Mouse (Mus musculus): ENCODE data around the gene Cdk6.
"Not testable (repeated sequence)": the region's sequence is repeated elsewhere in the genome, so short reads cannot be mapped to it uniquely, and the experiment has no call there.

The Cdk6 gene

DNA sequence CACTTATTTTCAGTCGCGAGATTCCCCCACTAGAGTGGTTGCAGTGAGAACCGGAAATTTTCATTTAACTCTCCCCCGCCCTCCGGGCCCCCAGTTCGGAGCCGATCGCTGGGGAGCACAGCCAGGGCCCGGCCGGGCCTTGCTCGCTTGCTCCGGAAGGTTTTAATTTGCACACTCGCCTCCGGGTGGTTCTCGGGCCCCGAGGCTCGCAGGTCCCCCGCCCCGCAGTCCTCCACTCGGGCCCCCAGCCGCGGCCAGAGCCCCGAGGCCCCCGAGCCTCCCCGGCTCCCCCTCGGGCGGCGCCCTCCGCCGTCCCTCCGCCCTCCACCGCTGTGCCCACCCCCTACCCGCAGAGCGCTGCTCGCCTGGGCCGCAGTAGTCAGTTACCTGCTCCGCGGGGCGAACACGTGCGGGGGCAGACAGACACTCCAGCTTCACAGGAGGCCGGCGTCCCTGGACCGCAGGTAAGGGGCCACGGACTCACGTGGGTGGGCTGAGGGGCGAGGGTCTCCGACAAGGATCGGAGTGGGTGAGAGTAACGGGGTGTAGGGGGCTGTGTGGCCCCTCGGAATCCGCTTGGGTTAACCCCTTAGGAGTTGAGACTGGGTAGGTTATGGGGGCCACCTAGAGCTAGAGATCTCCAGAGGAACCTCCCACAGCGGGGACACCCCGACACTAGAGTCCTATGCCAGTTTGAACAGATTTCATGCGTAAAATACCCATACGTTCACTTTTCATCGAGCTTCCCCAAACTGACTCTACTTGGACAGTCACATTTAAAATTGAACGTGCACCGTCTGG, at the start of gene Cdk6:
Gene Cdk6, plus strand, starts transcription at position 375 of the 801 bp plus-strand sequence.
- ATAC-seq (ENCODE audit: low TSS enrichment), result 0 out of 2 replicates have a peak, but pooled peaks have one; percentile 33

DNA sequence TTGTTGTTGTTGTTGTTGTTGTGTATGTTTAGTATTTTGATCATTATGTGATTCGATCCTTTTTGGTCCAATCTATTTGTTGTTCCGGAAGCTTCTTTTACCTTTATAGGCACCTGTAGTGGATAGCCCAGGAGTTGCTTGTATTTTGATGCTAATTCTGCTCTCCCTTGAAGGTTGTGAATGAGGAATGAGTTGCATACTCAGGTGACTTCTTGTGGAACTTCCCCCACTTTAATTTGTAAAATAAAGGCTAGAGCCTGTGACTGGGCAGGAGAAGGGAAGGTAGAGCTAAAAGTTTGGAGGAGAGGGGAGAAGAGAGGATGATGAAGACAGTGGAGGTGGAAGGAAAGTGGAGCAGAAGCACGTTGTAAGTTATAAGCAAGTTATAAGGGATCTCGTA, 47.6 kb upstream of the Cdk6 start:
- ATAC-seq (ENCODE audit: low TSS enrichment), result no peak

DNA sequence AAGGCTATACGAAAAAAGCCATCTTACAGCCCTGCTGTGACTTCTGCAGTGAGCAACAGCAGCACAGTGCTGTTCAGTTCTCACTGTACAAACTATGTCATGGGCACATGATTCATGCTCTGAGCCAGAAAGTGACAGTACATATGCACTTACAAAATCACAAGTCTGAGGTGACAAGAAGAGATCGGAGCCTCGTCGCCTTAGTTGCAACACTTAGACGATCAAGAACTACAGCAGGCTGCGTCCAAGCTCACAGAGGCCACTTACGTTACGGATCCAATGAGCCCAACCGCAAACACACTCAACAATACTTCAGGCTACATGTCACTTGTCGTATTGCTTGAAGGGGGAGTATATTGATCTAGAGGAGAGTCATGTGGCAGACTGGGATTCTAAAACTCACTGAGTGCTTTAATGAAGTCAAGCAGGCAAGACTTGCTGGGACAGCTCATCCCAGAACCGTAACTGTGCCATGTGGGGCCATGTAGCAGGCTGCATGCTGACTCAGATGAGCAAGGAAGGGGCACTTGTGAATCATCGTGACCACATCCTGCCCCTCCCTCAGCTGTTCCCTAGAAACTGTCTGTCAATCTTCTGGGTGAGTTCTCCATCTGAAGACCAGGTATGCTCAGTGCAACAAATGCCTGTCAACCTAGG, 40.4 kb upstream of the Cdk6 start:
- peak; percentile 41; the same call in 1 of the 2 replicates for ATAC-seq (ENCODE audit: low TSS enrichment)

DNA sequence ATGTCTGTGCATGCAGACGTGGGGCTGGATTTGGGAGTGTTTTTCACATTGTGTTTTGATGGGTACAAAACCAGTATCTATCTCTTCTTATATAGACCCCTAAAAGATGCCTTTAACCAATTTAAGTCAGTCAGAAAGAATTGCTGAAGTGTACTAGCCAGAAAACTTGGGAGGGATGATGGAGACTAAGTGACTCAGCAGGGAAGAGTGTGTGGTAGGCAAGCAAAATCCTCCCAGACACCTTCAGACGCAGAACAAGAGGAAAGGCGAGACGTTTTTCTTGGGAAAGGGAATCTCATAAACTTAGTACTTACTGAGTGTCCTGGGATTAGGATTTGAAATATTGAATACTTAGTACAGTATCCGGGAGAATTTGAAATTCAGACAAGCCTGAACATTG, 39.8 kb upstream of the Cdk6 start:
- peak; percentile 64; the same call in 1 of the 2 replicates for ATAC-seq (ENCODE audit: low TSS enrichment)

DNA sequence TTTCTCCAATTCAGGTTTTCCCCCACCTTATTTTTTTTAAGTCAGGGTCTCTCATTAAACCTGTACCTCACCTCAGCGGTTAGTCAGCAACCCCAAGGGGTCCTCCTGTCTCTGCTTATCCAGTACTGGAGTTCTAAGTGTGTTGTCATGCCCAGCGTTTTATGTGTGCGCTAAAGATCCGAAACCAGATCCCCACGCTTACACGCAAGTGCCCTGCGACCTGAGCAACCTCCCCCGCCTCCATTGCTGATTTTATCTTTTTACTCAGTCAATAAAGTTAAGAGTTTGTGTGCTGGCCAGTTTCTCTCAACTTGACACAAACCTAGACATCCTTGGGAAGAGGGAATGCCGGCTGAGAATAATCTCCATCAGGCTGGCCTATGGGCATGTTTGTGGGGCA, 37.4 kb upstream of the Cdk6 start:
- ATAC-seq (ENCODE audit: low TSS enrichment), result no peak

DNA sequence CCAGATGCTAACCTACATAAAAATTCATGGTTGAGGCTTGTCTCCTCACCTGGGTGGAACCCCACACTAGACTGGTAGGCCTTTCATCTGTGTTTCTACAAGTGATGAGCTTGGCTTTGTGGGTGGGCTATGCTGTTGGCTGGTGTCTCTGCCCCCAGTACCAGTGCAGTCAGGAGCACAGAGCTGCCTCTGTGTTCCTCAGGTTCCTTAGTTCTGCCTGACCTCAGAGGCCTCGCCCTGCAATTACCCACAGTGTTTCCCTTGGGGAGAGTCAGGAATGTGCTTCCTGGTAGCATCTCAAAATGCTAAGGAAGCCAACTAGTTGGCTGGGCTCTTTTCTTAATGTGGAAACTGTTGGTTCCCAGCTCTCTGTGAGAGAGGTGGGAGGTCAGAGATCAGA, 35.1 kb upstream of the Cdk6 start:
- ATAC-seq (ENCODE audit: low TSS enrichment), result no peak

DNA sequence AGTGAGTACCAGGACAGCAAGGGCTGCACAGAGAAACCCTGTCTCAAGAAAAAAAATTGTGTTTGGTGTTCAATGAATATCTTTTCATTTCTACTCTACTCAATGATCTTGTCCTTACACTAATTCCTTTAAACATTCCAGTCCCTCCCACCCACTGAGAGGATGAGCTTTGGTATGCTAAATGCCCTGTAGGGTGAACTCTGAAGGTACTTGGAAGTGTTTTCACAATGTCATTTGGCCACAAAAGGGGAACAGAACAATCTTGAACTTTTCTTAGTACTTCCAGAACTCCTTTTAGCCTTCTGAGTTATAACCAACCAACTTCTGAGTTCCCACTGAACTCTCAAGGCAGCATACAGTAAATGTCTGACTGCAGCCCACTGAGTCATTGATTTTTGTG, 32.2 kb upstream of the Cdk6 start:
- no peak for ATAC-seq (ENCODE audit: low TSS enrichment)

DNA sequence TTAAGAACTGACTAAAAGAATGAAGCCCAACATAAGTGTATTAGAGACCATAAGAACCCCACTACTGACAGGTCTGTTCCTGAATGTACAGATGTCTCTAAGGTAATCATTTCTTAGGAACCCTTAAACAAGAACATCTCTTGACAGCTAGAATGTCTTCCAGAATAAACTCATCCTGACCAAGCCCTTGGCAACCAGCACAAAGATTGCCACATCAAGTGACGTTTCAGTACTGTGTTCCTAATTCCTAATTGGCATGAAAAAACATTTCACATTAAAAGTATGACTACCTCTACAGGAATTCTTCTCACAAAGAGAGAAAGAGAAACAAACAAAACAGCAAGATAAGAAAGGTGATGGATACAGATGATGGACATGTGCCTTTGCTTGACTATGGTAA, 31.7 kb upstream of the Cdk6 start:
- no peak for ATAC-seq (ENCODE audit: low TSS enrichment)

DNA sequence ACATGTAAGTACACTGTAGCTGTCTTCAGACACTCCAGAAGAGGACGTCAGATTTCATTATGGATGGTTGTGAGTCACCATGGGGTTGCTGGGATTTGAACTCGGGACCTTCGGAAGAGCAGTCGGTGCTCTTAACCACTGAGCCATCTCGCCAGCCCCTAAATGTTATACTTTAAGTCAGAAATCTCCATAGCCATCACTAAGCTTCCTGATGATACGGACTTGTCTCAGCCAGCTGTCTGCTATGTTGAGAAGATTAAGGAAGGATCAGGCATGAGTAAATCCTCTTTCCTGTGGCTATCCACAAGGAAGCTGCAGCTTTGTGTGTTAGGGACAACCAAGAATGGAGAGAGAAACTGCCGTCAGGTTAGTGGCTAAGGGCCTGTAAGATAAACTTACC, 30.1 kb upstream of the Cdk6 start:
- ATAC-seq (ENCODE audit: low TSS enrichment), result not testable (repeated sequence)

DNA sequence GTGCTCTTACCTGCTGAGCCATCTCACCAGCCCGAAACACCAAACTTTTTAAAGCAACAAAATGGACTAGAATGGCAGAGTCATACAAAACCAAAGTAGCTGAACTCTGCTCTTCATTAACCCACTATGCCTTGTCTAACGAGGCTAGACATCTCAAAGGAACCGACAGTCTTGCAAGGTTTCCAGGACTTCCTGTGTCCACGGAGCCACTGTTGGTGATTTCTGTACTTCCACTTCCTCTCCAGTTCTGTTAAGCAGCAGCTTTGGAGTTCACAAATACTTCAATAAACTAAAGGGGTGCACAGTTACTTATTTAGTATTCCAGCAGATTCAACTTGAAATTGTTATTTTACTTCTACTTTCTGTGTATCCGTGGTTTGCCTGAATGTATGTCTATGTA, 23.6 kb upstream of the Cdk6 start:
- not testable (repeated sequence) for ATAC-seq (ENCODE audit: low TSS enrichment)

DNA sequence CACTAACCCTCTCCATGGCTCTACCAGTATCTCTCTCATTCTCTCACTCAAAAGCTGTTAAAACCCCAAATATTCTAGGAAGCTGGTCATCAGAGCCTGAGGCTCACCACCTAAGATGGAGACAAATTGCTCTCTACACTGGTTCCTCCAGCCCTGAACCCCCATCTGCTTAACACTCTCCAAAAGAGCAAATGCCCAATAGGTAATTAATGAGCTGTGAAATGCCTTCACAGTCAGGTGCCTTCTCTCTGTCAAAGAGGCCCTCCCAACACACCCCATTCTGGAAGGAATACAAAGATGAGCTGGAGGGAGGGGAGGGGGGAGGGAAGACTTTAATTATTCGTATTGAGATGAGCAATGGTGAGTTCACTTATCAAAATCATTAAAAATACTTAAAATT, 21.1 kb upstream of the Cdk6 start:
- ATAC-seq (ENCODE audit: low TSS enrichment), result no peak

DNA sequence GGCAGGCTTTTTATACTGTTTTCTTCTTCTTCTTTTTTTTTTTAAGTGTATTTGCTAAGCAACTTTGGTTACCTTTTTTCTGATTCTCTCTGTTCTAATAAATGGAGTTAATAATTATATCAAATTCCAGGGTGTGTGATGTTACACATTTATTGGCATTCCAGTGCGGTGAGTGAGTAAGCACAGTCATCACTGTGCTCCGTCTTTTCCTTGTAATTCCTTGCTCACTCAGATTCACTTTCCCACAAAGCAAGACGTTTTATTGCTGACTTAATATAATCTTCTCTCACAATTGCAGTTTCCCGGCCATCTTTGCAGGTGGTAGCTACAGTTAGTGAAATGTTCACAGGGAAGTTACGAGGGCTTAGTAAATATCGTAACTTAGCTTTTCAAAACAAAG, 19.2 kb upstream of the Cdk6 start:
- ATAC-seq (ENCODE audit: low TSS enrichment), result no peak

DNA sequence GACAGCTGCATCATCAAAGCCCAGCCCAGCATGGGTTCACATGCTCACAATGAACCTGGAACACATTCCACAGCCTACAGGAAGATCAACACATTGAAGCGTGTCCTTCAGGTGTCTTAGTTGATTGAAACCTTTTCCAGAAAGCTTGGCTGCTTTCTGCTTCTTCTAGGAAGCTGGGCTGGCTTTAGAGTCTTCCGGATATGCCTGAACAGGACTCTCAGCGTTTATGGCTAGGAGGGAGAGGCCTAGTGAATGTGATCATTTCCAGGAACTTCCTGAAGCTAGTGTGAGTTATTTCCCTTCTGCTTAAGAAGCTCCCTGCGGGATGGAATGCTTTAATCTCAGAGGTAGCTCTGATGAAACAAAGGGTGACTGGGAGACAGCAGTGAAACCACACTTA, 17.2 kb upstream of the Cdk6 start:
- no peak for ATAC-seq (ENCODE audit: low TSS enrichment)

DNA sequence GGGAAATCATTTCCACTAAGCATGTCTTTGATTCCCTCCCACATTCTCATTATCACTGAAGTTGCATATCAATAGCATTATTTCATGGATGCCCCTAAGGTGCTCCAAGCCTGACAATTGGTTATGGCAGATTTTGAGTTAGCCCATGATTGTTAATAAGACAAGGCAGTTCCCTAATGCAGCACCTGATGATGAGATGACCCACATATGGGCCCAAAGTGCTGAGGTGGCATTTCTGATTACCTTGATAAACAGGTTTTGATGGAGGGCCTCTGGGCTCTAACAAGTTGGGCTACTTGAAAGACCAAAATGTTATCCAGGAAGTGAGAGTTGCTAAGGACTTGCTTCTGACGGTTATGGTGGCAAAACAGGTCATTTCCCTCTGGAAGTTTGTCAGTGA, 11.9 kb upstream of the Cdk6 start:
- ATAC-seq (ENCODE audit: low TSS enrichment), result no peak

DNA sequence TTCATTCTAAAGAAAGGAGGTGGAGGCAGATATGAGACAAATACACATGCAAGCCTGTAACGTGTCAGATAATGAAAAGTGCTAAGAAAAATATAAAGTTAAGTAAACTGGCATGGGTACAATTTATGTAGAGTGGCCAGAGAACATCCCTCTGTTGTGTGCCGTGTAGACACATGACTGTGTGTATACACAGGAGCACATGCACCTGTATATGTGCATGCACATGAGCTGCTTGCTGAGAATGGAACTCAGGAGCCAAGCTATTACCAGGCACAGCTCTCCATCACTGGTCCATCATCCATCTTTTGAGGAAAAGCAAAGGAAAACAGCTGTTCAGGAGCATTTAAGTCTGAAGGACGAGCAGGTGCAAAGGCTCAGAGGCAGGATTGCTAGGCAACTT, 10.4 kb upstream of the Cdk6 start:
- no peak for ATAC-seq (ENCODE audit: low TSS enrichment)

DNA sequence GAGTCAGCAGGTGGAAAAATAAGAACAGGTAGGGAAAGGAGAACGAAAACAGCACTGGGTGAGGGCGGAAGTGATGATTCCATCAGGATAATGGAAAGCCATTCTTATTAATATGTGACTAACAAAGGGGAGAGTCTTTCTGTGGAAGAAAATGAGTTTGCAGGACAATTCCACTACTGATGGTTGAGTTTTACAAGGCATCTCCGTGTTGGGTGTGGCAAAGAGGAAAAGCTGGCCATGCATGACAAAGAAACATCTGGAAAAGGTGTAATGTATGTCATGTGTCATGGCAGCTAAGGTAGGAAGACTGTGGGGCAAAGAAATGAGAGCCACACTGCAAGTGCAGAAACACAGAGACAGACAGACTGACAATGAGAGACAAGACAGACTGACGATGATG, 8.3 kb upstream of the Cdk6 start:
- not testable (repeated sequence) for ATAC-seq (ENCODE audit: low TSS enrichment)

DNA sequence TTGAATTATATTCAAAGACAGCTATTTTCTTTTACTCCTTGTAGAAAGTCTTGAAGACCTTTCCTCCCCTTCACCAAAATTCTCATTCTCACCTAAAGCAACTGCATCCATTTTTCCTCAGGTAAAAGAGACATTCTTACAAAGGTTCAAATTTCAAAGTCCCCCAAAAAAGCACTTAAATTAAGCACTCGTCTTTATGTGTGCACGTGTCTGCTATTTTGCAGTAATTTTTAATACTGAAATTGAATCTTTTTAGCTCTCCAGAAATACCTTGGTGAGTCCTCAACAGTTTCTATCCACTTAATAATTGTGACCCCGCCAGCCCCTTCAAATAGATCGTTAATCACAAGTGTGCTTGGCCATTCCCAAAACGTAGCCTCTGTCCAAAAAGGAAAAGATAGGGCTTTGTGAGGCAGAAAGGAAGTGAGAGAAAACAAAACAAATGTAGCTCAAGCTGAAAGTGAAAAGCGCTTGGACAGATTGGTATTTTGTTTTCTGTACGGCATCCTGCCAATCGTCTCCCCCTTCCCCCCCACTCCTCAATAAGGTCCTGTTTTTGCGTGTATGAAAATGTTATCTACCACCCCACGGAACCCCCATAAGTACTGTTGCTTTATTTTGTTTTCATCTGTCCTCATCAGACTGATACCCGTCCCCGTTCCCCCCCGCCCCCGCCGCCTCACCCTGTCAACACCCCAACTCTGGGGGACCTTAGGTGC, 786 bp upstream of the Cdk6 start:
- ATAC-seq (ENCODE audit: low TSS enrichment), result not testable (repeated sequence)

DNA sequence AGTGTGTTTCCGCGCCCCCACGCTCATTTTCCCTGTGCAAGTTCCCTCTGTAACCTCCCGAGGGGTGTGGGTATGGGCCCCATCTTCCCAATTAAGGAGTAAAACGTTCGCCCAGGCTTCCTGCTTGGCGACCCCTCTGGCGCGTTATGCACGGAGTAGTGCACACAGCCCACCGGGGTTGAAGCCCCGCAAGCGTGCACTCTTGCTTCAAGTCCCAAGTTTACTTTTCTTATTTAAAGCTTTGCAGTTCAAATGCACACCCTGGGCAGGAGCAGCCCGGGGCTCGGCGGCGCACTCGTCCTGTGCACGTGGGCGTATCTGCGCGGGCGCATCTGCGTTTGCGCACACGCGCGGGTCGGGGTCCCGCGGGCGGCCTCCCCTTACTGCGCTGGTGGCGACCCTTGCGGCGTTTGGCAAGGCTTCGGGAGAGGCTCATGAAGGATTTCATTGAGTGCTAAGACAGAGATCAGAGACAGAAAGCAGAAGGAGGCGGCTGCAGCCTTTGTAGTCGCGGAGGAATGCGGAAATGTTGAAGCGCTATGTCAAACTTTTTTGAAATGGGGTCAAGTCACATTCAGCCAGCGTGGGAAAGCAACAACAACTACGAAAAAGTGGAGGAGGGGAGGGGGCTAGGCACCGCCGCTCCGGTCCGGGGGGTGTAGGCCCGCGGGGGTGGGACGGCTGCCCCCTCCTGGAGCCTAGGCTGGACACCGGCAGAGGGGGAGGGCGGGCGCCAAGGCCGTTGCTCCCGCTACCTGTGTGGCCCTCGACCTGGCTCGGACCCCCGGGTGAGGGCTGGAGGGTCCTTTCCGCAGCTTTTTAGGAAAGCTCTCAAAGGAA, 866 bp downstream of the Cdk6 start:
- no peak for ATAC-seq (ENCODE audit: low TSS enrichment)

DNA sequence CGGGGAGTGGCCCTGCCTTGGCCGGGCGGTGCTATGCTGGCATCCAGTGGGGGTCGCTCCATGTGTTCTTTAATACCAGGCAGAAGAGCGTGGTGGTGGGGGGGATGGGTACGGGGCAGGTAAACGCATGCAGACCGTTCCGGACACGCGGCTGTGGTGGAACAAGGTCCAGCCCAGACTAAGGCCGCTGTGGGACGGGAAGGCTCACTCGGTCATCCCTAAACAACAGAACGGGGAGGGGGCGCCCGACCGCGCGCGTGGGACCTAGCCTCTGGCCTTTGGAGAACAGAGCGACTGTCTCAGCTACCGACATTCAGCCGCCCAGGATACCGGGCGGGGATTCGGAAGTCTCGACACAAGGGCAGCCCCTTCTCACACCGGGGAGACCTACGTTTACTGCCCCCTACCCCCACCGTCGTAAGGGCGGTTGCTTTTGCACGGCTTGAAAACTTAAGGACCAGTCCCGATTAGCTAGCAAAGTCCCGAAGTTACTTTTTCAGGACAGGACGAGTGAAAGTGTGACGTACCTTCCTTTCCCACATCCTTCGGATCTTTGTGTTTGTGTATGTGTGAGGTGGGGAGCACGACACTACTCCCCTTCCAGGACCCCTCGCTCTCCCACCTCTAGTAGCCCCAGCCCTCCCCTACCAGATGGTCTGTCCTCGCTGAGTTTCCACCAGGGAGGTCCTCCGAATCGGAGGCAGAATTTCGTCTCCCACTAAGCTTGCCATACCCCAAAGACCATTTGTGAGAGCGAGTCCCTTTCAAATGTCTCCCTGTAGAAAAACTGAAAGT, 1.7 kb downstream of the Cdk6 start:
- ATAC-seq (ENCODE audit: low TSS enrichment), result no peak; the same call in 1 of the 2 replicates

DNA sequence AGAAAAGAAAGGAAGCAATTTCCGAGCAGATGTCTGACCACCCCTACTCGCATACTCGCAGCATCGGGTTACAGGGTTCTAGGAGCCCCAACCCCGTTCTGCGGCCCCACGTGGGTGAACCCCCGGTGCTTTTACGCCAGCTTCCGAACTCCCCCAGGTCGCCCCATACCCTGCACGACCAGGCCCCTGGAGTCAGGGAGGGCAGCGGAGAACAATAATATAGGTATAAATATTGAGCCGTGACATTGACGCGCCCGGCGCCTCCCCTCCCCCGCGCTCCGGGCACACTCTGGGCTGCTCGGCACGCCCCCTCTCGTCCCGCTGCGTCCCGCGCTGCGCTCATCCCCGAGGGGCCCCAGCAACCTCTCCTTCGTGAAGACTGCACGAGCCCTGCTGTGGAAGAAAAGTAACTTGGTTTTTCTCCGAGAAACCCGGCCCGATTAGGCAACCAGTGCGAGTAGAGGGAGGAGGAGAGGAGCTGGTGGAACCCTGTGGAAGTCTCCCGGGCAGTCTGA, 2.3 kb downstream of the Cdk6 start:
- peak; percentile 45 for ATAC-seq (ENCODE audit: low TSS enrichment)
